Mouse (Mus musculus) MEL (cell line): ENCODE measurements around the gene Pde4b.

Experiments used
- CHD2 ChIP-seq: IDR thresholded peaks from 2 replicates; pipeline ENCODE4 v1.6.1; 2011; ENCODE audit warnings: low read length, improper control_type of control experiment
- CTCF ChIP-seq, 3 experiments: IDR thresholded peaks in 2 of 3; conservative IDR thresholded peaks in 1 of 3; 2 replicates each; pipeline ENCODE4 v1.5.1; 2011 to 2012; ENCODE audit warnings: low read length in 3 of 3, low read depth in 2 of 3, mild to moderate bottlenecking in 2 of 3, improper control_type of control experiment in 1 of 3, inconsistent platforms in 1 of 3, mixed read lengths in 1 of 3, moderate library complexity in 1 of 3; ENCODE audit not compliant: control insufficient read depth in 1 of 3, insufficient read depth in 1 of 3, poor library complexity in 1 of 3, severe bottlenecking in 1 of 3
- GATA1 ChIP-seq: IDR thresholded peaks from 2 replicates; pipeline ENCODE4 v1.6.1; 2011; ENCODE audit warnings: low read depth, low read length, improper control_type of control experiment
- JUND ChIP-seq: IDR thresholded peaks from 2 replicates; pipeline ENCODE4 v1.6.1; 2011; ENCODE audit warnings: low read depth, mild to moderate bottlenecking, improper control_type of control experiment, low read length
- MAFK ChIP-seq: IDR thresholded peaks from 2 replicates; pipeline ENCODE4 v1.6.1; 2011; ENCODE audit warnings: low read depth, mild to moderate bottlenecking, low read length, improper control_type of control experiment, borderline replicate concordance
- MAZ ChIP-seq: IDR thresholded peaks from 2 replicates; pipeline ENCODE4 v1.6.1; 2012; ENCODE audit warnings: low read depth, mild to moderate bottlenecking, inconsistent platforms, low read length, improper control_type of control experiment
- POLR2A ChIP-seq, 2 experiments: IDR thresholded peaks; 2 replicates each; pipeline ENCODE4 v1.6.1; 2011 to 2012; ENCODE audit warnings: low read length in 2 of 2, mild to moderate bottlenecking in 2 of 2, control low read depth in 1 of 2, improper control_type of control experiment in 1 of 2, low read depth in 1 of 2, moderate library complexity in 1 of 2; ENCODE audit not compliant: control insufficient read depth in 1 of 2, insufficient read depth in 1 of 2, poor library complexity in 1 of 2
- POLR2AphosphoS2 ChIP-seq: IDR thresholded peaks from 2 replicates; pipeline ENCODE4 v1.6.1; 2011; ENCODE audit warnings: low read length, improper control_type of control experiment
- RCOR1 ChIP-seq: IDR thresholded peaks from 2 replicates; pipeline ENCODE4 v1.6.1; 2012; ENCODE audit warnings: low read depth, mild to moderate bottlenecking, inconsistent platforms, low read length, improper control_type of control experiment
- TBP ChIP-seq: IDR thresholded peaks from 2 replicates; pipeline ENCODE4 v1.8.0; 2011; ENCODE audit warnings: low read depth, low read length, improper control_type of control experiment
- USF1 ChIP-seq: IDR thresholded peaks from 2 replicates; pipeline ENCODE4 v1.6.1; 2014; ENCODE audit warnings: low read depth, mild to moderate bottlenecking, inconsistent platforms, low read length, improper control_type of control experiment, moderate library complexity
- ZC3H11A ChIP-seq: IDR thresholded peaks from 2 replicates; pipeline ENCODE4 v1.6.1; 2012; ENCODE audit warnings: low read depth, mild to moderate bottlenecking, inconsistent platforms, low read length, improper control_type of control experiment
- ZNF384 ChIP-seq: IDR thresholded peaks from 2 replicates; pipeline ENCODE4 v1.6.1; 2012; ENCODE audit warnings: low read depth, mild to moderate bottlenecking, inconsistent platforms, low read length, improper control_type of control experiment

GRCm38 (mm10) chr4:102318596-102318995, 231.3 kb downstream of the Pde4b start:
- TF ChIP-seq POLR2AphosphoS2: no peak
- TF ChIP-seq CTCF (IDR thresholded peaks at IDR 0.05 in 2 of 3, conservative IDR thresholded peaks at IDR 0.05 in 1 of 3; ENCODE audit: control insufficient read depth in 1 of 3, insufficient read depth in 1 of 3, low read depth in 2 of 3, low read length in 3 of 3, poor library complexity in 1 of 3, severe bottlenecking in 1 of 3): no peak
- no peak for TF ChIP-seq ZNF384
- no peak for TF ChIP-seq USF1
- no peak for TF ChIP-seq POLR2A (IDR thresholded peaks at IDR 0.05; ENCODE audit: control insufficient read depth in 1 of 2, insufficient read depth in 1 of 2, low read depth in 1 of 2, low read length in 2 of 2, poor library complexity in 1 of 2)
- TF ChIP-seq CHD2: no peak
- TF ChIP-seq GATA1: no peak
- no peak for TF ChIP-seq MAZ
- TF ChIP-seq RCOR1: no peak
- TF ChIP-seq TBP: no peak
- no peak for TF ChIP-seq MAFK
- no peak for TF ChIP-seq ZC3H11A
- TF ChIP-seq JUND: no peak
